Mouse (Mus musculus) brain, adult 10 weeks (tissue): ENCODE data around the gene Vmn2r92. TPM values are rescaled to one million over a fixed set of nuclear protein-coding genes. Genes with fewer than 3 reads are reported as not detected.

Experiments
- polyA plus RNA-seq: library from polyadenylated mRNA; stranded (reverse); fragments of 350-450 nt; fragmentation: Illumina TruSeq; extraction: RNeasy Lipid Tissue Mini Kit (QIAGEN cat#74804); gene quantifications from one replicate; pipeline ENCODE4 v1.2.3, GENCODE M21; 2015; ENCODE audit warnings: low read depth, low replicate concordance

Vmn2r92 gene
- not detected for polyA plus RNA-seq

DNA sequence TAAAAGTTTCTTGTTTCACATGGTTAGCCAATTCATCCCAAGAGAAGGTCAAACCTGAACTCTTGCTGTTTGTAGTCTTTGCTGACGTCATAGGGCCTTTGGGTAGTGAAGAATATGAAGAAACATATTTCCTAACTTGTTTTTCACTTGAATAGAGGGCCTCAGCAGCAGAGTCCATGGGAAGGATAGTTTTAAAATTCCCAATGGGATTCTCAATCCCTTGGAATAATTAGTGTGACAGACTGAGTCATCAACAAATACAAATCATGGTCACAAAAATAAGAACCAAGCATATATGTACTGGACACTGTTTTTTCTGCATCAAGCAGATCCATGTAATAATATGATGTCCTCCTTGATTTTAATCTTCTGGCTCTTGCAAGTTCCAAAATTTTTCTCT, at the start of gene Vmn2r92:
TSS of gene Vmn2r92 (plus strand) at position 301 of the 400 bp plus-strand sequence.

Other genes starting within 250 kb of the Vmn2r92 start
- gene Fpr-rs4, start 130.2 kb upstream of the Vmn2r92 start, polyA plus RNA-seq = not detected
- not detected for gene Vmn2r124, start 102.5 kb upstream of the Vmn2r92 start, polyA plus RNA-seq
- not detected for gene Vmn2r91, start 66.9 kb upstream of the Vmn2r92 start, polyA plus RNA-seq
- not detected for gene Vmn2r94, start 125.9 kb downstream of the Vmn2r92 start, polyA plus RNA-seq
- not detected for gene Vmn2r93, start 146.2 kb downstream of the Vmn2r92 start, polyA plus RNA-seq